In genomic region chr3:75910257-75910656, GRCm38 (mm10) we compare ENCODE assay signal across 8 mouse cellular contexts. TPM values are rescaled to one million over a fixed set of nuclear protein-coding genes. Genes with fewer than 3 reads are reported as not detected.
A peak's percentile ranks its signal among the peaks of the same experiment; 100 is the strongest.
DNase-seq lines count a peak whose midpoint lies in the region; ATAC-seq and TF ChIP-seq lines count a peak whose summit lies in the region.

No protein-coding gene starts in this region.

- TF ChIP-seq RAD21 in CH12.LX (IDR thresholded peaks at IDR 0.05; ENCODE audit: low read depth, low read length): peak; percentile 43

- no peaks in the 10 kb centered on the region for H3K9me3 ChIP-seq in heart, embryonic 10.5 days
- H3K9me3 ChIP-seq in CH12.LX (replicated peaks; ENCODE audit: low read length): no peaks in the 10 kb centered on the region
- H3K9me3 ChIP-seq in heart, postnatal 0 days (replicated peaks; ENCODE audit: control insufficient read depth, low read length): no peaks in the 10 kb centered on the region
- H3K9me3 ChIP-seq in neural tube, embryonic 12.5 days: no peaks in the 10 kb centered on the region

- ATAC-seq in heart, postnatal 0 days (ENCODE audit: insufficient read depth, low read depth): peak; percentile 57
- peak; percentile 84 for ATAC-seq in neural tube, embryonic 12.5 days (ENCODE audit: low FRiP score, low read depth)

- 17% methylated on average over 4 of the region's 4 CpGs for WGBS in heart, embryonic 10.5 days
- 10% methylated on average over 4 of the region's 4 CpGs for WGBS in cerebellum, adult 2 months
- 10% methylated on average over 4 of the region's 4 CpGs for WGBS in heart, postnatal 0 days
- 4% methylated on average over 4 of the region's 4 CpGs for WGBS in neural tube, embryonic 12.5 days

- peak; percentile 41 to 81; a peak in 3 of 4 replicates for TF ChIP-seq CTCF in CH12.LX (conservative IDR thresholded peaks at IDR 0.05 in 1 of 2, IDR thresholded peaks at IDR 0.05 in 1 of 2; ENCODE audit: low read depth in 2 of 2, low read length in 2 of 2)
- peak; percentile 62; the same call in 1 of the 2 replicates for TF ChIP-seq CTCF in cerebellum, adult 2 months (IDR thresholded peaks at IDR 0.05; ENCODE audit: borderline replicate concordance, insufficient read depth, low read depth, low read length)
- TF ChIP-seq CTCF in heart, postnatal 0 days (IDR thresholded peaks at IDR 0.05; ENCODE audit: low read depth): peak; percentile 86

- no peak for TF ChIP-seq POLR2A in CH12.LX (IDR thresholded peaks at IDR 0.05; ENCODE audit: low read depth, low read length)
- no peak for TF ChIP-seq POLR2A in cerebellum, adult 2 months (IDR thresholded peaks at IDR 0.05; ENCODE audit: borderline replicate concordance, insufficient read depth, low read length)

- in situ Hi-C loops in CH12.LX (cut with MboI; ENCODE audit: low pct_ligation_motif_present, low pct_unique_long_range_greater_than_20kb, low sequenced_read_pairs): no loop called here

- no peak overlapping the region for H3K4me2 ChIP-seq in CH12.LX (ENCODE audit: insufficient read depth, low read depth, poor library complexity, severe bottlenecking)
- no peak overlapping the region for H3K4me2 ChIP-seq in heart, postnatal 0 days (ENCODE audit: low read depth, low read length)
- no peak overlapping the region for H3K4me2 ChIP-seq in neural tube, embryonic 12.5 days (replicated peaks)

- H3K4me3 ChIP-seq in heart, embryonic 10.5 days: no peak overlapping the region
- no peak overlapping the region for H3K4me3 ChIP-seq in CH12.LX (replicated peaks in 1 of 3; ENCODE audit: low read depth in 2 of 3, low read length in 2 of 3, poor library complexity in 1 of 3)
- no peak overlapping the region for H3K4me3 ChIP-seq in cerebellum, adult 2 months (replicated peaks; ENCODE audit: insufficient read depth, low read depth, low read length)
- H3K4me3 ChIP-seq in heart, postnatal 0 days (ENCODE audit: low read depth, low read length): no peak overlapping the region
- H3K4me3 ChIP-seq in neural tube, embryonic 12.5 days: no peak overlapping the region

- peak; percentile 33 to 60 for DNase-seq in heart, adult 18-20 months
- no peak for DNase-seq in heart, embryonic 10.5 days (ENCODE audit: low spot score)
- DNase-seq in CH12.LX (ENCODE audit: extremely low read depth): peak; percentile 48
- peak in 1 of 2 experiments; percentile 45 for DNase-seq in cerebellum, adult 2 months
- peak; percentile 82 for DNase-seq in heart, postnatal 0 days (ENCODE audit: low spot score)
- DNase-seq in left cerebral cortex, postnatal 25 days (ENCODE audit: low spot score in 2 of 2): peak; percentile 44 to 79
- no peak for DNase-seq in testis, postnatal 14 days (ENCODE audit: low spot score)

- intact Hi-C loops in left cerebral cortex, postnatal 25 days (cut with DNase I): loop anchor here (1.0 to 5.0 kb wide), 2 partner anchors 47 to 91 kb away; partner anchors contain the start of gene Golim4

- no peak overlapping the region for H3K9ac ChIP-seq in CH12.LX (ENCODE audit: insufficient read depth, low read depth)
- H3K9ac ChIP-seq in heart, postnatal 0 days (replicated peaks; ENCODE audit: low read depth, low read length): no peak overlapping the region
- H3K9ac ChIP-seq in neural tube, embryonic 12.5 days: no peak overlapping the region

- no peak for TF ChIP-seq EP300 in CH12.LX (IDR thresholded peaks at IDR 0.05; ENCODE audit: low read length)
- TF ChIP-seq EP300 in heart, postnatal 0 days (IDR thresholded peaks at IDR 0.05; ENCODE audit: low read depth): no peak

- H3K27me3 ChIP-seq in heart, embryonic 10.5 days (ENCODE audit: insufficient read depth, poor library complexity, severe bottlenecking): no peaks in the 10 kb centered on the region
- H3K27me3 ChIP-seq in CH12.LX (replicated peaks): no peaks in the 10 kb centered on the region
- no peaks in the 10 kb centered on the region for H3K27me3 ChIP-seq in cerebellum, adult 2 months (ENCODE audit: control insufficient read depth, insufficient read depth, low read length)
- no peaks in the 10 kb centered on the region for H3K27me3 ChIP-seq in heart, postnatal 0 days (ENCODE audit: control insufficient read depth, insufficient read depth, low read length)
- no peaks in the 10 kb centered on the region for H3K27me3 ChIP-seq in neural tube, embryonic 12.5 days (replicated peaks)

- H3K4me1 ChIP-seq in heart, embryonic 10.5 days: 0 out of 2 replicates have a peak, but pooled peaks cover 5% of the 10 kb centered on the region
- H3K4me1 ChIP-seq in CH12.LX (ENCODE audit: control insufficient read depth in 1 of 2, insufficient read depth in 2 of 2): no peaks in the 10 kb centered on the region
- H3K4me1 ChIP-seq in cerebellum, adult 2 months (ENCODE audit: control insufficient read depth, insufficient read depth, low read length): no peaks in the 10 kb centered on the region
- H3K4me1 ChIP-seq in heart, postnatal 0 days (ENCODE audit: control insufficient read depth, insufficient read depth): no peaks in the 10 kb centered on the region
- no peaks in the 10 kb centered on the region for H3K4me1 ChIP-seq in neural tube, embryonic 12.5 days

- H3K36me3 ChIP-seq in heart, embryonic 10.5 days: peaks cover 11% of the 10 kb centered on the region
- H3K36me3 ChIP-seq in CH12.LX (replicated peaks in 1 of 2; ENCODE audit: control insufficient read depth in 1 of 2, insufficient read depth in 1 of 2, low read length in 1 of 2): no peaks in the 10 kb centered on the region
- H3K36me3 ChIP-seq in heart, postnatal 0 days (replicated peaks; ENCODE audit: control insufficient read depth, insufficient read depth, low read length): peaks cover 8% of the 10 kb centered on the region; the same call in 1 of the 2 replicates
- H3K36me3 ChIP-seq in neural tube, embryonic 12.5 days: peaks cover 4% of the 10 kb centered on the region; the same call in 1 of the 2 replicates

- no peaks in the 10 kb centered on the region for H3K79me2 ChIP-seq in CH12.LX (replicated peaks; ENCODE audit: control insufficient read depth, extremely low read depth, insufficient read depth, poor library complexity, severe bottlenecking)

- dilution Hi-C loops in CH12.LX (cut with MboI; ENCODE audit: extremely low pct_ligation_motif_present, extremely low pct_unique_long_range_greater_than_20kb, low sequenced_read_pairs): no loop called here

- no peak overlapping the region for H3K27ac ChIP-seq in heart, embryonic 10.5 days
- no peak overlapping the region for H3K27ac ChIP-seq in CH12.LX (ENCODE audit: insufficient read depth, low read depth)
- H3K27ac ChIP-seq in cerebellum, adult 2 months (ENCODE audit: insufficient read depth, low read length): no peak overlapping the region
- no peak overlapping the region for H3K27ac ChIP-seq in heart, postnatal 0 days (ENCODE audit: low read depth)
- no peak overlapping the region for H3K27ac ChIP-seq in neural tube, embryonic 12.5 days

TF ChIP-seq in CH12.LX, 34 proteins besides CTCF, POLR2A, EP300 and RAD21:
- TF ChIP-seq SMC3 (IDR thresholded peaks at IDR 0.05; ENCODE audit: low read depth, low read length): peak; percentile 52
- no peak for TF ChIP-seq ZC3H11A (IDR thresholded peaks at IDR 0.05; ENCODE audit: low read depth, low read length)
- TF ChIP-seq TBP (conservative IDR thresholded peaks at IDR 0.05; ENCODE audit: low read depth, low read length): no peak

RNA-seq across cellular contexts. Expression of gene Golim4, which starts 46.5 kb away (rescaled TPM):
- total RNA-seq in heart, adult 18-20 months (2021): 10 to 100 TPM; 14.7 to 16.9 TPM
- polyA plus RNA-seq in heart, embryonic 10.5 days (2016; fragmentation: Nextera tagmentation; extraction: Ambion mirVana): 43.3 and 50.2 TPM in 2 replicates
- 0.04 and 0.21 TPM in 2 replicates for total RNA-seq in CH12.LX (2012; rRNA removed)
- 0.19 TPM in 1 of 2 replicates, not detected in the other for total RNA-seq in CH12.LX (2014; rRNA removed)
- 0.16 and 0.23 TPM in 2 replicates for polyA plus RNA-seq in CH12.LX (2012; ENCODE audit: insufficient read length, low read depth)
- polyA plus RNA-seq in cerebellum, adult 2 months (2012; rRNA removed): 28.7 and 31.8 TPM in 2 replicates
- total RNA-seq in heart, postnatal 0 days (2014; rRNA removed; ENCODE audit: low replicate concordance): 20.2 and 48.5 TPM in 2 replicates
- polyA plus RNA-seq in heart, postnatal 0 days (2015; fragmentation: Nextera tagmentation; extraction: Ambion mirVana): 24.5 and 24.7 TPM in 2 replicates
- total RNA-seq in left cerebral cortex, postnatal 25 days (2021): 10 to 100 TPM; 20.0 to 21.0 TPM
- 56.1 and 61.8 TPM in 2 replicates for polyA plus RNA-seq in neural tube, embryonic 12.5 days (2016; fragmentation: Nextera tagmentation; extraction: Ambion mirVana)

Comparison
In these comparisons a context has a peak if more than half of its experiments do, and no peak if none do; other contexts are left out.
1. DNase-seq: peak in heart, adult 18-20 months (2 of 2), CH12.LX (single experiment), heart, postnatal 0 days (single experiment) and left cerebral cortex, postnatal 25 days (2 of 2); none in heart, embryonic 10.5 days (single experiment) and testis, postnatal 14 days (single experiment).
2. RNA of gene Golim4, which starts 46.5 kb away (polyA plus RNA-seq): 56.1 to 61.8 TPM in neural tube, embryonic 12.5 days, 43.3 to 50.2 TPM in heart, embryonic 10.5 days, 28.7 to 31.8 TPM in cerebellum, adult 2 months and 24.5 to 24.7 TPM in heart, postnatal 0 days; 0.16 to 0.23 TPM in CH12.LX; every median in the first group is over 10 times any median in the second.
3. Peak in every context shown above with its lines, with median percentiles within 50 percentile points of each other: CTCF ChIP-seq.